Mouse (Mus musculus) heart, embryonic 10.5 days (tissue): ENCODE measurements at regions not wholly inside any gene's neighbourhood (a gene's known extent, or its start where the extent isn't known, plus 50 kb on each side); places are given as distances from the start of the nearest gene placed in this dataset.

Experiments used
- DNase-seq: peaks from one replicate; pipeline ENCODE4 v3.0.0-alpha.2; 2017; ENCODE audit warnings: low spot score
- H3K27ac ChIP-seq: fragments of 300-500 bp; sonication (generic); 2 replicates; pipeline ENCODE4 v1.5.1; 2016; ENCODE audit warnings: mild to moderate bottlenecking
- H3K27me3 ChIP-seq: fragments of 300-500 bp; sonication (generic); 2 replicates; pipeline ENCODE4 v1.6.1; 2016; ENCODE audit warnings: mild to moderate bottlenecking; ENCODE audit not compliant: poor library complexity, insufficient read depth, severe bottlenecking
- H3K36me3 ChIP-seq: fragments of 300-500 bp; sonication (generic); 2 replicates; pipeline ENCODE4 v1.6.1; 2016; ENCODE audit warnings: mild to moderate bottlenecking, moderate library complexity
- H3K4me1 ChIP-seq: fragments of 300-500 bp; sonication (generic); 2 replicates; pipeline ENCODE4 v1.6.1; 2016; ENCODE audit warnings: mild to moderate bottlenecking
- H3K4me3 ChIP-seq: fragments of 300-500 bp; sonication (generic); 2 replicates; pipeline ENCODE4 v1.5.1; 2016; ENCODE audit warnings: mild to moderate bottlenecking, moderate library complexity
- H3K9me3 ChIP-seq: fragments of 300-500 bp; sonication (generic); 2 replicates; pipeline ENCODE4 v1.6.1; 2016; ENCODE audit warnings: mild to moderate bottlenecking, moderate library complexity
- WGBS: fragments of 180-500 bp; shearing (Covaris S2); methylation state at CpG from one replicate; pipeline ENCODE4 v1.1.7; 2016; 5-methylcytosine and 5-hydroxymethylcytosine counted together

- no peak overlapping the region for H3K4me3 ChIP-seq
- no peaks in the 10 kb centered on the region for H3K4me1 ChIP-seq
- no peak overlapping the region for H3K27ac ChIP-seq
- no peaks in the 10 kb centered on the region for H3K36me3 ChIP-seq
- 0 out of 2 replicates have a peak, but pooled peaks cover 3% of the 10 kb centered on the region for H3K27me3 ChIP-seq
- 65% methylated on average over 13 of the region's 13 CpGs for WGBS
- H3K9me3 ChIP-seq = no peaks in the 10 kb centered on the region
- no peak for DNase-seq
These were observed 65.4 kb upstream of the Mitf start for GRCm38 (mm10) chr6:97741427-97741826.

GRCm38 (mm10) chr6:97740851-97741201 lies 66.0 kb upstream of the Mitf start:
- H3K36me3 ChIP-seq = no peaks in the 10 kb centered on the region
- 0 out of 2 replicates have a peak, but pooled peaks cover 3% of the 10 kb centered on the region for H3K27me3 ChIP-seq
- no peaks in the 10 kb centered on the region for H3K9me3 ChIP-seq
- WGBS = 54% methylated on average over 11 of the region's 11 CpGs
- no peaks in the 10 kb centered on the region for H3K4me1 ChIP-seq
- no peak for DNase-seq
- no peak overlapping the region for H3K4me3 ChIP-seq
- no peak overlapping the region for H3K27ac ChIP-seq

GRCm38 (mm10) chr6:97740107-97740850 lies 66.6 kb upstream of the Mitf start:
- Histone ChIP-seq H3K4me3 (no peak overlapping the region), H3K27me3 (0 out of 2 replicates have a peak, but pooled peaks cover 3% of the 10 kb centered on the region), H3K9me3 (no peaks in the 10 kb centered on the region), H3K4me1 (no peaks in the 10 kb centered on the region), H3K27ac (no peak overlapping the region), H3K36me3 (no peaks in the 10 kb centered on the region)
- WGBS = 20% methylated on average over 13 of the region's 13 CpGs
- no peak for DNase-seq

- Histone ChIP-seq H3K9me3 (no peaks in the 10 kb centered on the region), H3K4me3 (no peak overlapping the region), H3K27me3 (0 out of 2 replicates have a peak, but pooled peaks cover 3% of the 10 kb centered on the region), H3K4me1 (no peaks in the 10 kb centered on the region), H3K27ac (no peak overlapping the region), H3K36me3 (no peaks in the 10 kb centered on the region)
- no peak for DNase-seq
- 68% methylated on average over 4 of the region's 4 CpGs for WGBS
These were observed 68.0 kb upstream of the Mitf start for GRCm38 (mm10) chr6:97738846-97739245.

GRCm38 (mm10) chr6:97730835-97731234 lies 76.0 kb upstream of the Mitf start:
- Histone ChIP-seq H3K4me3 (no peak overlapping the region), H3K27me3 (no peaks in the 10 kb centered on the region), H3K27ac (no peak overlapping the region), H3K36me3 (no peaks in the 10 kb centered on the region), H3K4me1 (peaks cover 3% of the 10 kb centered on the region), H3K9me3 (no peaks in the 10 kb centered on the region)
- DNase-seq = no peak

- Histone ChIP-seq H3K27ac (no peak overlapping the region), H3K9me3 (no peaks in the 10 kb centered on the region), H3K4me3 (no peak overlapping the region), H3K27me3 (no peaks in the 10 kb centered on the region), H3K36me3 (no peaks in the 10 kb centered on the region), H3K4me1 (no peaks in the 10 kb centered on the region)
- WGBS = 54% methylated on average over 6 of the region's 6 CpGs
- no peak for DNase-seq
These were observed 88.5 kb upstream of the Mitf start for GRCm38 (mm10) chr6:97718184-97718910.

GRCm38 (mm10) chr6:97707401-97707800 lies 90.1 kb upstream of the Frmd4b start:
- H3K4me1 ChIP-seq = no peaks in the 10 kb centered on the region
- no peak for DNase-seq
- no peaks in the 10 kb centered on the region for H3K27me3 ChIP-seq
- no peaks in the 10 kb centered on the region for H3K9me3 ChIP-seq
- no peak overlapping the region for H3K27ac ChIP-seq
- H3K36me3 ChIP-seq = no peaks in the 10 kb centered on the region
- 92% methylated on average over 2 of the region's 2 CpGs for WGBS
- H3K4me3 ChIP-seq = no peak overlapping the region

GRCm38 (mm10) chr6:97704361-97704760 lies 87.0 kb upstream of the Frmd4b start:
- 61% methylated on average over 5 of the region's 5 CpGs for WGBS
- no peak overlapping the region for H3K27ac ChIP-seq
- no peak overlapping the region for H3K4me3 ChIP-seq
- no peak for DNase-seq
- no peaks in the 10 kb centered on the region for H3K36me3 ChIP-seq
- H3K27me3 ChIP-seq = no peaks in the 10 kb centered on the region
- H3K4me1 ChIP-seq = no peaks in the 10 kb centered on the region
- H3K9me3 ChIP-seq = no peaks in the 10 kb centered on the region

- no peaks in the 10 kb centered on the region for H3K9me3 ChIP-seq
- no peaks in the 10 kb centered on the region for H3K4me1 ChIP-seq
- no peak overlapping the region for H3K4me3 ChIP-seq
- no peaks in the 10 kb centered on the region for H3K36me3 ChIP-seq
- H3K27ac ChIP-seq = 0 out of 2 replicates have a peak overlapping the region, but pooled peaks have one; percentile 10
- no peak for DNase-seq
- H3K27me3 ChIP-seq = no peaks in the 10 kb centered on the region
- 91% methylated on average over 3 of the region's 3 CpGs for WGBS
These were observed 82.4 kb upstream of the Frmd4b start for GRCm38 (mm10) chr6:97699752-97700098.

GRCm38 (mm10) chr6:97699054-97699751 lies 81.9 kb upstream of the Frmd4b start:
- Histone ChIP-seq H3K9me3 (no peaks in the 10 kb centered on the region), H3K4me1 (no peaks in the 10 kb centered on the region), H3K27ac (no peak overlapping the region), H3K36me3 (no peaks in the 10 kb centered on the region), H3K27me3 (no peaks in the 10 kb centered on the region), H3K4me3 (no peak overlapping the region)
- no peak for DNase-seq
- 75% methylated on average over 9 of the region's 9 CpGs for WGBS

- Histone ChIP-seq H3K4me3 (no peak overlapping the region), H3K27me3 (no peaks in the 10 kb centered on the region), H3K4me1 (no peaks in the 10 kb centered on the region), H3K9me3 (no peaks in the 10 kb centered on the region), H3K36me3 (no peaks in the 10 kb centered on the region), H3K27ac (no peak overlapping the region)
- DNase-seq = no peak
- 89% methylated on average over 8 of the region's 8 CpGs for WGBS
These were observed 75.9 kb upstream of the Frmd4b start for GRCm38 (mm10) chr6:97693281-97693680.

- Histone ChIP-seq H3K27ac (no peak overlapping the region), H3K27me3 (no peaks in the 10 kb centered on the region), H3K4me3 (no peak overlapping the region), H3K4me1 (no peaks in the 10 kb centered on the region), H3K9me3 (no peaks in the 10 kb centered on the region), H3K36me3 (no peaks in the 10 kb centered on the region)
- 80% methylated on average over 3 of the region's 3 CpGs for WGBS
- no peak for DNase-seq
These were observed 73.8 kb upstream of the Frmd4b start for GRCm38 (mm10) chr6:97691136-97691535.

- H3K36me3 ChIP-seq = no peaks in the 10 kb centered on the region
- DNase-seq = no peak
- H3K27me3 ChIP-seq = no peaks in the 10 kb centered on the region
- no peak overlapping the region for H3K4me3 ChIP-seq
- 85% methylated on average over 7 of the region's 7 CpGs for WGBS
- no peak overlapping the region for H3K27ac ChIP-seq
- H3K9me3 ChIP-seq = no peaks in the 10 kb centered on the region
- no peaks in the 10 kb centered on the region for H3K4me1 ChIP-seq
These were observed 67.0 kb upstream of the Frmd4b start for GRCm38 (mm10) chr6:97684335-97684734.
